Mouse (Mus musculus): ENCODE data around the gene Pip5k1b.
A peak's percentile ranks its signal among the peaks of the same experiment; 100 is the strongest.

The Pip5k1b gene

DNA sequence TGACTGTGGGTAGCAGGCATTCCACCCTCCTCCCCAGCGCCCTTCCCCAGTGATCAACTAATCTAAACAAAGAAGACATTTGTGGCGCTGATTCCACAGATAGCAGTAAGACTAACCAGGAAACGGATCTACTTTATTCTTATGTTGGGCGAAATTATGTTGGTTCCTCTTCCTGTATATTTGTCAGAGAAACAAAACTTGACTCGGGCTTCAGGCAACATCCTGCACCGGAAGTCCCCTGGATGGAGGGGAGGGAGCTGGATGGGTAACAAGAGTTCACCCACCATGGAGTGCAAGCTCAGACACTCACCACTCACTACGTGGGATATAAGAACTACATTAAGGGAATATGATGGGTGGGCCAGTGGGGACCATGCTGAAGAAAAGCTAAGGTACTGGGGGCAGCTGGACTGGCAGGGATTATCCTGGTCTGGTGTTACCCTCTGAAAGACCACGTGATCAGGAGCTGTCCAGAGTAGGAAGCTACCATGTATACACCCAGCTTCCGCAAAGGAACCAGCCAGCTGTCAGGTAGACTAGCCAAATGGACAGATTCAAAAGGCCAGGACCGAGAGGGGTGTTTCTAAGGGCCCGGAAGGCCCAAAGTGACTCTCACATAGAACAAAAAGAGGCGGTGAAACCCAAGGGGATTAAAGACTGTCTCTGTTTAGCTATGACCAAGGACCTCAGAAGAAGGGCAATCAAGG is 219.1 kb downstream of the Pip5k1b start:
- no peak for DNase-seq (ENCODE audit: low spot score in 2 of 2)

DNA sequence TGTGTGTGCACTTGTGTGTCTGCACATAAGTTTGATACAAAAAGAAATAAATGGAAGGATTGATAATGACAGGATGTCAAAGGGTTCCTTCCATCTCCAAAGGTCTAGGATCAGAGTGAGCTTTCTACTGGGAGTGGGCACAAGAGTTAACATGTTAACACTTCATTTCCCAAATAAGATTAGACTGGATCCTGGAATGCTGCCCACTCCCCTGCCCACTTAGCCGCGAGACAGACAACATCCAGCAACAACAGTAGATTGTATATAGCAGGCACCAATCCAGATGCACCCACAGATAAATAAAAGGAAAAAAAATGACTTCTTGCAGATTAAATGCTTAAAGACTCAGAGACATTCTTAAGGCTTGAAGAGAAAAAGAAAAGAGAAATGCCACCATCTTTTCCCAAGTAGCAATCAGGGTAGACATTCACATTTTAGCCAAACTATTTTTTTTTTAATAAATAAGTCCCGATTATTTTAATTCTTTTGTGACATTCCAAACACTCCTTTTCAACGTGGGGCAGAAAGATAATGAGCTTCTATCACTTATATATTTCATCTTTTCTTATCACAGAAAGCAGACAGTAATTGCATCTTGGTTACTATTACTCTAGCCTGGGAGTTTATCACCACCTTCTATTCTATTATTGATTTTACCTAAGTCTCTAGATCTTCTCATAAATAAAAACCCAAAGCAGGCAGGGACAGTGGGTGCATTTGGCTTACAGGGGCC is 219.9 kb downstream of the Pip5k1b start:
- DNase-seq (ENCODE audit: low spot score in 2 of 2), result no peak

DNA sequence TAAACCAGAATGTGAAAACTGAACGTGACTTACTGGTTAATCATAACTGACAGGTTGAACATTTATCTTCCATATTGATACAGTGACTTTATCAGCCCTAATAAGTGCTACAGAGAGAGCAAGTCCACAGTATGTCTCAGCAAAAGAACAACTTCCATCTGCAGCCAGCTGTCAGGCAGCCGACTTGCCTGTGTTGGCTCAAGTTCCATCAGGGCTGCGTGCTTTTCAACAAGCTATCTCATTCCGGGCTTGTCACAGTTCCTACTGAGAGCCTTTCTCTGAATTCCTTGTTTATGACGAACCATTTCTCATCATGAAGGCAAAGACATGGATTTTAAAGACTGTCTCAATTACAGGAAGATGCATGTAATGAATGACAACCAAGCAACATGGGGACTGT is 222.7 kb downstream of the Pip5k1b start:
- no peak for DNase-seq (ENCODE audit: low spot score in 2 of 2)

DNA sequence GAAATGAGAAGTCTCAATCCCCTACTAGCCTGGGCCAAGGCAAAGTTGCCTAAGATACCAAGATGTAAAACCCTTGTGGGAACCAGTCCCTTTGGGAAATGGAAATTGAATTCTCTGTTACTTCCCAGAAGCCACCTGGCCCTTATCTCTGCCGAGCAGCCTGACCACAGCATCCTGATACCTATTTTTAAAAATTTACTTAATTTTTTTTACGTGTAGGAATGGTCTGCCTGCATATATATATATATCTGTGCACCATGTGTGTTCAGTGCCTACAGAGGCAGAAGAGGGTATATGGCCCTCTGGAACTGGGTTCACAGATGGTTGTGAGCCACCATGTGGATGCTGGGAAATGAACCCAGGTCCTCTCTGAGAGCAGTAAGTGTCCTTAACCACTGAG is 224.4 kb downstream of the Pip5k1b start:
- no peak for DNase-seq (ENCODE audit: low spot score in 2 of 2)

DNA sequence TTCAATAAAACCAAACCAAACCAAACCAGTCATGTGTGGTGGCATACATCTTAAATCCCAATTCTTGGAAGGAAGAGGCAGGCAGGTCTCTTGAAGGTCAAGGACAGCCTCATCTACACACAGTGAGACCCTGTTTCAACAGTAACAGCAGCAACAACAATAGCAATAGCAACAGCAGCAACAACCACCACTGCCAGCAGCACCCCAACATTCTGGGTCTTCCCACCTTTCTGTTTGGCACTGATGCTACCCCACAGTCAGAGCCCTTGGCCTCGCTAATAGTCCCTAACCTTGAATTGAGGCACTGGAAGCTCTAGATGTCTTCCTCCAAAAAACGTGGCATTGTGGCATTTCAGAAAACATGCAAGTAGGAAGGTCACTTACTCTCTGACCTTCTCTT is 225.3 kb downstream of the Pip5k1b start:
- DNase-seq (ENCODE audit: low spot score in 2 of 2), result no peak

DNA sequence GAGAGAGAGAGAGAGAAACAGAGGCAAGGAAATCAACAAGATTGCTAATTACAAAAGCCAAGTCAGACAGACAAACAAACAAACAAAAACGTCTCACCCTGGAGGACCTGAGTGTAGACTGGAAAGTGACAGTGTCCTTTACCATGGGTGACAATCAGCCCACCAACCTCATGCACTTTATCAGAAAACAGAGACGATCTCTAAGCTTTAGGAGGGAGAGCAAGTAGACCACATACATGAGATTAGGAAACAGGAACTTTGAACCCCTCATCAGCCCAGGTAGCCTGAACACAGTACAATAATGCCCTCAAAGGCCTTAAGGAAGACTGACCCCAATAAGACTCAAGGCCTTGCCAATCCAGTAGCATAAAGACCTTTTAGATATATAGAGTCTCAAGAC is 227.8 kb downstream of the Pip5k1b start:
- no peak for DNase-seq (ENCODE audit: low spot score in 2 of 2)

DNA sequence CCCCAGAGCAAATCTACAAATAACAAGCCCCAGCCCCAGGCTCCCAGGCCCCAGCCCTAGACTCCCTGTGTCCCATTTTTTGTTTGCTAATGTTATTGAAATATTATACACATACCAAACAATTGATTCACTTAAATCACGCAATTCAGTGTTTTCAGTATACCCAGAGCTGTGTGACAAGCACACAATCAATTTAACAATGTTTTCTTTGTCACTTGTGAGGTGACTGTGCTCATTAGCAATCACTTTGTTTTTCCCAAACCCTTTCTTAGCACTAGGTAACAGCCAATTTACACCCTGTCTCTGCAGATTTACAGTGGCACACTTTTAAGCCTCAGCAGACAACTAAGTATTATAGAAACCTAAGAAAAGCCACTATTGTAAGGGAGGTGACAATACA is 228.7 kb downstream of the Pip5k1b start:
- DNase-seq (ENCODE audit: low spot score in 2 of 2), result no peak

DNA sequence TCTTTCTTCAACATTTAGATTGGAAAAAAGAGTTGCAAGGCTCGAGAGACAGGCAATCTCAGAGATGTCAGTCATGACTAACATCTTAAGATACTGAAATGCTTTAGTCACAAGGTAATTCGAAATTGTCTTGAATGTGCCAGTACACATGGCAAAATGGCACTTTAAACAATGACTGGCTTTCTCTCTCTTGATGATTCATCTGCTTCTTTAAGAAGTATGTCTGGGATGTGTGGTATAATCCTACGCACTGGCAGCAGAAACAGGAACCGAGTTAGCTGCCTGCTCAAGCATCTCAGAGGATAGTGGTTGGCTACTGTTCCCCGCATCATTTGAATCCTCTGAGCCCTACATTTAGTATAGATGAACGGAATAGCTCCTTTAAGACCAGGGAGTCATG is 230.0 kb downstream of the Pip5k1b start:
- DNase-seq (ENCODE audit: low spot score in 2 of 2), result no peak

DNA sequence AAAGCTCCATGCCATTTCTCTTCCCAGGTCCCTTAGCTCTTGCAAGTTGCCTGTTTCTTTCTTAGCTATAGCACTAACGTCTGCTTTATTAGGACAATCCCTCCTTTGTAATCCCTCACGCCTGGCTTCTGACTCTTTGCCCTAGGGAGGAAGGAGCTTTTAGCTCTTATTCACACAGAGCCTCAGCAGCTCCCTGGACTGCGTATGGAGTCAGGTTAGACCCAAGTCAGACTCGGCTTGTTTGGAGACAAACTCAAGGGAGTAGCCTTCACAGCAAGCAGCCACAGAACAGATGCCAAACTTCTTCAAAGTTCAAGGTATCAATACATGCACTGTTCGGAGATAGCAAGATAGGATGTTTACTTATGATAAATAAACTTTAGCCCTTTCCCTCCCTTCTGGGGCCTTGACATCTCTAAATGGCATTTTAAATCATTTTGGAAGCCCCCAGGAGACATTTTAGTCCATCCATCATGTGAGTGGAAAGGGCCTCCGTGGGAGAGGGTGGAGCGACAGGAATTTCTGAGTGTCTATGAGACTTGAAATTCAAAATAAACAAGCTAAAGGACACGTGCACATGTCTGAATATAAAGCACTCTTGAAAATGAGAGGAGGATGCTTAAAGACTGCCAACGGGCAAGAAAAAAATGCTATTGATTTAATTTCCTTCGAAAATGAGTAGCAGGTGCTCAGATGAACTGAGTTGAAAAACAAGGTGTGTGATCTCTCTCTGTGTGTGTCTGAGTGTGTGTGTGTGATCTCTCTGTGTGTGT is 231.6 kb downstream of the Pip5k1b start:
- DNase-seq (ENCODE audit: low spot score in 2 of 2), result no peak

DNA sequence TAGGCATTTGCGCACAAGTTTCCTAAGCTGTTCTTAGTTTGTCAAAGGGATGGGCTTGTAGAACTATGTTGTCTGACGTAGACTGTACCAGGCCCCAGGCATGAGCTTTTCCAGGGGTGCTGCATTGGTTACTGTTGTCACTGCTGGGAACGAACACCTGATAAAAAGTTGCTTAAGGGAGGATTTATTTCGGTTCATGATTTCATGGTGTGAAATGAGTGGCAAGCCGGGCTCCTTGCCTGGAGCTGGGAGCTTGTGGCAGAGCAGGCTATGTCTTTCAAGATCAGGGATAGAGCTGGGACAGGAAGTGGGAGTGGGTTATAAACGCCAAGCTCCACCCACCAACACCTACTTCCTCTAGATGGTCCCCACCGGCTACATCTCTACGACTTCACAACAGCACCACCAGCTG is 233.8 kb downstream of the Pip5k1b start:
- DNase-seq (ENCODE audit: low spot score in 2 of 2), result no peak

DNA sequence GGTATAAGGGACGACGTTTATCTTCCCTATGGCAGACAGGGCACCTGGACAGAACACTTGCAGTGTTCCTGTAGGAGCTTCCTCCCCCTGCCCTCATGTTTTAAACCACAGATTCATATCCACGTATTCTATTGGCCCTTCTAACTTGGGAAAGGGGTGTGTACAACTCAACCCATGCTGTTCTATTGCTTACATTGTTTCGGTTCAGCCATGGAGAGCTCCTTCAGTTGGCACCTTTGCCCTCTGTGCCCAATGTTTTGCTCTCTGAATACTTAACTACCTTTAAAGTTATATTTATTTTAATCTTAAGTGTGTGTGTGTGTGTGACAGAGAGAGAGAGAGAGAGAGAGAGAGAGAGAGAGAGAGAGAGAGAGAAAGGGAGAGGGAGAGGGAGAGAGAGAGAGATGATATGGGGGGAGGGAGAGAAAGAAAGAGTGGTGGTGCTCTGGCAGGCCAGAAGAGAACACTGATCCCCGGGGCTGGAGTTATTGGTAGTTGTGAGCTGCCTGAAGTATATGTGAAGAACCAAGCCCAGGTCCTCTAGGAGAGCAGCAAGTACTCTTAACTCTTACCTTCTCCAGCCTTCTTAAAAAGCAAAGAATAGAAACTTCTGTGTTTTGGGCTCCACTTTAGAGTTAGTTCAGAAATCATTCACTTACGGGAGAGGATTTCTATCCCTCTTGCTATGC is 234.3 kb downstream of the Pip5k1b start:
- DNase-seq (ENCODE audit: low spot score in 2 of 2), result no peak

DNA sequence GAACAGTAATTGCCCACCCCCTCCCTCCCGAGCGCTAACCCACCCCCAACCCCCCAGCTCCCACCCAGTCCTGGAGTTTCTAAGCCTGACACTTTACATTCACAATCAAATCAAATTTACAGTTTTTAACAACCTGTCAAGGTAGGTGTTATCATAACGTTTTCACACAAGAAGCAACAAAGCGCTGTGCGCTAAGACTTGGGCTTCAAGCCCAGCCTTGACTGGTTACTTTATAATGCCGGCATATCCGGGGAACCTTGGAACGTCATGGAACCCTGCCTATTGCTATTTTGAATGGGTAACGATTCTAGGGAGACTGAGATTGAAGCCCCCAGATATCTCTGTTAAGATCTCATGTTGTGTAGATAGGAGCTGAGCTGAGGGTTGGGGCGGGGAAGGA is 237.5 kb downstream of the Pip5k1b start:
- DNase-seq (ENCODE audit: low spot score in 2 of 2), result no peak

DNA sequence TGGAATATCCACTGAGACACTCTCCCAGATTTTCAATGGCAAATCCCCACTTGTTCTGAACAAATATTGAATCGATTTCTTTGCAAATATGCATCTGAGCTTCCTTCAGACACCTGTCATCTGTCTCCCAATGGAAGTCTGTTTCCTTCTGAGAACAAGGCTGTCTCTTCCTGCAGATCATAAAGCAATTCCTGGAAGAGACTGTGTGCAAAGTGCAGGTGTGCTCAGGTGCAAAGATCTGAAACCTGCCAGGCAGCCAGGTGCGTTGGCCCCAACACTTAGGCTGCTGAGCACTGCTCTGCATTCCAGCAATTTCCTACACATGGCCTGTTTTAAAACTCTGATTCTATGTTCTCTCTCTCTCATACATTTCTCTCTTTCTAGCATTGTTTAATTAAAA is 237.9 kb downstream of the Pip5k1b start:
- no peak for DNase-seq (ENCODE audit: low spot score in 2 of 2)

DNA sequence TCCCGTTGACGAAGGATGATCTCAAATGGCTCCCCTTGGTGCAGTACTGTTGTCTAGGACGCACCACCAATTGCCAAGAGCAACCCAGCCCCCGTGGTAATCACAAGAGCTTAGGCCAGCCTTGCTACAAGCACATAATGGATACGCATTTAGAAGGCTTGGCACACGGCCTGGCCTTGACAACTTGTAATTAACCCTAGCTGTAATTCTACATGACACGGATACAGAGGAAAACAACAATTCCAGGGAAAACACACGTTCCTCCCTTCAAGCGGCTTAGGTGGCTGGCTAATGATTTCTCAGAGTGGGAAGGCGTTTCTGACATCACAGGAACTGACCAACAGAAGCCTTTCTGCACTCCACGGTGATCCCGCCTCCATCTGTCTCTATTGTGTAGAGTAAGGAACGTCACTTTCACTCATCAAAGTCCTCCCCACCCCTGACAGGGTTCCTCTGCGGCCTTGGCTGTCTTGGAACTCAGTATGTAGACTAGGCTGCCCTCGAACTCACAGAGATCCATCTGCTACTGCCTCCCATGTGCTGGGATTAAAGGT is 238.6 kb downstream of the Pip5k1b start:
- peak; percentile 24 to 32 for DNase-seq (ENCODE audit: low spot score in 2 of 2)

DNA sequence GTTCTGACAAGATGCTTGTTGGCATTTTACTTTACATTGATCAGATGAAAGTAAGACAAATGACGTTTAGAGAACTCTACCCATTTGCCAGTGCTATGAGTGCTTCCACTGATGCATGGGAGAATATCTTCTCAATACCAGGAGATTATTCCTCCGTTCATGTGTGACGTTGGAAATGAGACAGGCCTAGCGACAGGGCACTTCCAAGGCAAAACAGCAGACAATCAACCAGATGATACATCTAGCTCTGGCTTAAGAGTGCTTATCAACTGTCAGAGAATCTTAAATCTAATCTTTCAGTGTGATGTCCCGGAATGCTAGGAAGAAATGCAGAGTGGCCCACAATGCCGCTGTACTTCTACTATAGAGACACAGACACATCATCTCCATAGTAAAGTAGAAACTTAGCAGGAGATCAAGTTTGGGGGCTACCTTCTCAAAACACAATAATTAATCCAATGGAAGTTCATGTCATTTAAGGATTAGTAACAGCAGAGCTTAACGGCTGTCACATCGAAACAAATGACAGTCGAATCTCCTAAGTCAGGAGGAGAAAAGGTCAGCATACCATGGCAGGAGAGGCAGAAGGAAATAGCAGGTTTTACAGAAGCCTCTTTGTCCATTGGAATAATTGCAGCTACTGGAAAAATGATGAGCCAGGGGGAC is 239.5 kb downstream of the Pip5k1b start:
- no peak for DNase-seq (ENCODE audit: low spot score in 2 of 2)

DNA sequence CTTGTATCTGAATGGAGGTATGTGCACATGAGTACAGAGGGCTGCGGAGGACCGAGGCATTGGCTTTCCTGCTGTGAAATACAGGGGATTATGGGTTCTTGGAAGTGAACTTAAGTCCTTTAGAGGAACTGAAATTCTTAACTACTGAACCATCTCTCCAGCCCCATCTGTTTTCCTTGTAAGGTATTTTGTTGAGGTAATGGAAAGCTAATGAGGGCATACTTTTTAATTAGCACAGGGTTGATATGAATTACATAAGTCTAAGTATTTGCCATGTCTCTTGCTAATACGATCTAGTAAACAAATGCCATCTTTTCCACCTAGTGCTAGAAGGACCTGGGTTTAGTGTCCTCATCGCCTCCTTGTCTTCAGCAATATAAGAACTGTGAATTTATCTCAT is 240.4 kb downstream of the Pip5k1b start:
- no peak for DNase-seq (ENCODE audit: low spot score in 2 of 2)

DNA sequence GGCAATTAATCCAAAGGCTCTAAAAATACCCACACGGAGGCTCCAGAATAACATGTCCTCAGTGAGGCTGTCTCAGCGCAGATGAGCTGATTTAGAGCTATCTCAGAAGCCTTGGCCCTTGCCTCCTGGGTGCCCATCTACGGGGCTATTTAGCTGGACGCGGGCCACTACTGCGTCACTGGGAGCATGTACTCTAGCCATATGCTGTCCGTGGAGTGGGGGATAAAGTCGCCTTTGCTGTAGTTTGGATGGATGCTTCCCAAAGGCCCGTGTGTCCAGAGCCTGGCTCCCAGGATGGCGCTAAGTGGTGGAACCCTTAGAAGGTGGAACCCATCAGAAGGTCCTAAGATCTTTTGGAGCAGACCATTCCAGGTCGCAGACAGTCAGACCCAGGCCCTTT is 241.0 kb downstream of the Pip5k1b start:
- DNase-seq (ENCODE audit: low spot score in 2 of 2), result no peak

DNA sequence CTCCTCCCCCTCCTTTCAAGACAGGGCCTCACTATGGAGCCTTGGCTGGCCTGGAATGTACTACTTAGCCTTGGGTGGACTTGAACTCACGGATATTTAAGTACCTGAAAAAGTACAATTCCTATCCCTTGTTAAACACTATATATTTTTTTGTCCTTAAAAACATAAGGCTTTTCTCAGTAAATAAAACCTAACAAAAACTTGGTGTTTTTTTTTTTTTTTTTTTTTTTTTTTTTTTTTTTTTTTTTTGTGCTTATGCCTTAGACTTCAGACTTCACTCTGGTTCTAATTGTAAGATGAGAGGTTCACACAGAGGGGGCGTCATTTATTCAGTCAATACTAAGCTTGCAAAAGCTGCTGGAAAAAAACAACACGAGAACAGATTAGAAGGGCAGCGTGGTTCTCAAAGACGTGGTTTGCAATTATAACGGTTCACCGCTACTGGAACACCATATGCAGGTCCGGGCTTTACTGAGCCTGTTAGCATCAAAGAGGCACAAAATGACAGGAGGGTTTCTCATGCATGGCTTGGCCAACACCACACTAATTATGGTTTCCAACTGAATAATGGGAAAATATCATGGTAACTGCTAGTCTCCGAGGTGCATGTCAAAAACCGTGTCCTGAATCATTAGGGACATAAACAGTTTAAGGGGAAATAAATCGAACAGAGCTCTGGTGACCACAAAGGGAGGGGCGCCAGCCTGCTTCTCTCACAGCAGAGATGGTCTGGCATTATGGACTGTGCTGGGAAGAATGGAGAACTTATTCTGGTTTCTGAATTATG is 242.9 kb downstream of the Pip5k1b start:
- DNase-seq (ENCODE audit: low spot score in 2 of 2), result no peak

DNA sequence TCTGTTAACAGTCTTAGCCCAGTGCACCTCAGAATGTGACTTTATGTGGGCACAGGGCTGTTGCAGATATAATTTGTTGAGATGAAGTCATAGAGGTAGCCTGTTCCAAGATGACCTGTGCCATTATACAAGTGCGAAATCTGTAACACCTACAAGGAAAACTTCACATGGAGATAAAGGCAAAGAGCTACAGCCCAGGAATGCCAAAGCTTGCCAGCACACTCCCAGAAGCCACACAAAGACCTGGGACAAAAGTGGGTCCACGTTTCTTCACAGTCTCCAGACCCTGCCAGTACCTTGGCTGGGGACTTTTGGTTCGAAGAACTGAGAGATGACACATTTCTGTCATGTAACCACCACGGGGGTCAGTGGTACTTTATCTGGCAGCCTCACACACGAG is 243.6 kb downstream of the Pip5k1b start:
- no peak for DNase-seq (ENCODE audit: low spot score in 2 of 2)

DNA sequence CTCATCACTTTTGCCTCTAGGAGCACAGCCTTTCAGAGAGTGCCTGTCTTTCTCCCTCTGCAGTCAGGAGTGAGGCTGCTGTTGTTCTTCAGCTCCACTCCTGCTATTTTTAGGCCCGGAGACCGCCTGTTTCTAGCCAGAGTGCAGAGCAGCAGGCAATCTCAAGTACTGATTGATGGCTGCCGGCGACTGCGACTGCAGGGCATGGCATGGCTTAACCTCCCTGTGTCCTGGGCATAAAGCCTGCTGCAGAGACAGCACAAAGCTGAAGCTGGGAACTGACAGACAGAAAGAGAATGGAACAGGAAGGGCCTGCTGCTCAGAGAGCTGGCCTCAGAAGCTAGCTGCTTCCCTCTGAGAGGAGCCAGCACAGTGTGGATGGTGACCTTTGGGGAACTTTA is 247.4 kb downstream of the Pip5k1b start:
- peak; percentile 29 to 31 for DNase-seq (ENCODE audit: low spot score in 2 of 2)

Data from frontal cortex, postnatal 14 days (tissue).